Comparison of ENCODE assay signal across 8 mouse cellular contexts in genomic region chr6:5443104-5443863, GRCm38 (mm10). TPM values are rescaled to one million over a fixed set of nuclear protein-coding genes. Genes with fewer than 3 reads are reported as not detected.
A peak's percentile ranks its signal among the peaks of the same experiment; 100 is the strongest.
DNase-seq lines count a peak whose midpoint lies in the region; ATAC-seq lines count a peak whose summit lies in the region.

No protein-coding gene starts in this region.

- no peak overlapping the region for H3K4me3 ChIP-seq in midbrain, embryonic 11.5 days (ENCODE audit: low read depth, low read length)
- no peak overlapping the region for H3K4me3 ChIP-seq in midbrain, embryonic 13.5 days (replicated peaks)
- H3K4me3 ChIP-seq in embryonic facial prominence, embryonic 14.5 days (ENCODE audit: low read depth, low read length) = no peak overlapping the region

- no peak for ATAC-seq in midbrain, embryonic 11.5 days (ENCODE audit: low FRiP score)
- ATAC-seq in midbrain, embryonic 13.5 days = no peak
- peak; percentile 65 for ATAC-seq in embryonic facial prominence, embryonic 14.5 days (ENCODE audit: low read depth)

- no peaks in the 10 kb centered on the region for H3K36me3 ChIP-seq in midbrain, embryonic 11.5 days (ENCODE audit: control insufficient read depth, insufficient read depth, low read length)
- no peaks in the 10 kb centered on the region for H3K36me3 ChIP-seq in midbrain, embryonic 13.5 days
- H3K36me3 ChIP-seq in embryonic facial prominence, embryonic 14.5 days (ENCODE audit: control insufficient read depth, insufficient read depth, low read length) = no peaks in the 10 kb centered on the region

- intact Hi-C loops in heart, postnatal 14 days (cut with DNase I) = loop anchor here (10.0 kb wide), 1 partner anchor 52 kb away; the partner anchor contains the start of gene Pdk4

- H3K27me3 ChIP-seq in midbrain, embryonic 11.5 days (ENCODE audit: control insufficient read depth, insufficient read depth, low read length) = no peaks in the 10 kb centered on the region; the same call in 1 of the 2 replicates
- no peaks in the 10 kb centered on the region for H3K27me3 ChIP-seq in midbrain, embryonic 13.5 days
- H3K27me3 ChIP-seq in embryonic facial prominence, embryonic 14.5 days (replicated peaks; ENCODE audit: control insufficient read depth, insufficient read depth, low read length) = no peaks in the 10 kb centered on the region

- peak; percentile 85 for DNase-seq in midbrain, embryonic 11.5 days (ENCODE audit: low spot score, missing footprints)
- DNase-seq in embryonic facial prominence, embryonic 14.5 days (ENCODE audit: low spot score) = peak; percentile 61
- DNase-seq in heart, postnatal 14 days = peak; percentile 31 to 44
- peak; percentile 38 to 54 for DNase-seq in layer of hippocampus, postnatal 36 days
- peak; percentile 85 for DNase-seq in lung, postnatal 36 days
- DNase-seq in spleen, postnatal 10 days (ENCODE audit: low spot score in 2 of 2) = no peak
- no peak for DNase-seq in cerebellum, adult 8-10 months

- 23% methylated on average over 13 of the region's 13 CpGs for WGBS in midbrain, embryonic 11.5 days
- 21% methylated on average over 13 of the region's 13 CpGs for WGBS in midbrain, embryonic 13.5 days
- WGBS in embryonic facial prominence, embryonic 14.5 days = 21% methylated on average over 13 of the region's 13 CpGs

- peaks cover 6% of the 10 kb centered on the region; the same call in 1 of the 2 replicates for H3K4me1 ChIP-seq in midbrain, embryonic 11.5 days (ENCODE audit: control insufficient read depth, insufficient read depth, low read length)
- peaks cover 17% of the 10 kb centered on the region for H3K4me1 ChIP-seq in midbrain, embryonic 13.5 days (replicated peaks)
- peaks cover 11% of the 10 kb centered on the region; the same call in 1 of the 2 replicates for H3K4me1 ChIP-seq in embryonic facial prominence, embryonic 14.5 days (ENCODE audit: control insufficient read depth, insufficient read depth, low read length)

- no peak overlapping the region for H3K27ac ChIP-seq in midbrain, embryonic 11.5 days (ENCODE audit: low read depth, low read length)
- no peak overlapping the region for H3K27ac ChIP-seq in midbrain, embryonic 13.5 days
- no peak overlapping the region; the same call in 1 of the 2 replicates for H3K27ac ChIP-seq in embryonic facial prominence, embryonic 14.5 days (replicated peaks; ENCODE audit: low read depth, low read length)

- H3K9ac ChIP-seq in midbrain, embryonic 11.5 days (ENCODE audit: low read length) = no peak overlapping the region
- no peak overlapping the region for H3K9ac ChIP-seq in midbrain, embryonic 13.5 days (replicated peaks)
- no peak overlapping the region for H3K9ac ChIP-seq in embryonic facial prominence, embryonic 14.5 days (ENCODE audit: low read depth, low read length)

- H3K9me3 ChIP-seq in midbrain, embryonic 11.5 days (ENCODE audit: control insufficient read depth, low read length) = no peaks in the 10 kb centered on the region
- no peaks in the 10 kb centered on the region for H3K9me3 ChIP-seq in midbrain, embryonic 13.5 days
- H3K9me3 ChIP-seq in embryonic facial prominence, embryonic 14.5 days (ENCODE audit: control insufficient read depth, low read length) = no peaks in the 10 kb centered on the region

- H3K4me2 ChIP-seq in midbrain, embryonic 11.5 days = peak overlapping the region; percentile 12; the same call in 1 of the 2 replicates
- H3K4me2 ChIP-seq in midbrain, embryonic 13.5 days (replicated peaks) = no peak overlapping the region
- peak overlapping the region; percentile 13 for H3K4me2 ChIP-seq in embryonic facial prominence, embryonic 14.5 days (ENCODE audit: low read depth, low read length)

RNA-seq across cellular contexts. Expression of gene Pdk4, which starts 52.8 kb away (rescaled TPM):
- polyA plus RNA-seq in midbrain, embryonic 11.5 days (2014; fragmentation: Nextera tagmentation; extraction: Ambion mirVana) = 0.41 and 0.42 TPM in 2 replicates
- 0.78 and 0.95 TPM in 2 replicates for polyA plus RNA-seq in midbrain, embryonic 13.5 days (2015; fragmentation: Nextera tagmentation; extraction: Ambion mirVana)
- 4.2 and 5.3 TPM in 2 replicates for polyA plus RNA-seq in embryonic facial prominence, embryonic 14.5 days (2014; fragmentation: Nextera tagmentation; extraction: Ambion mirVana)
- total RNA-seq in heart, postnatal 14 days (2021) = 1,000 to 10,000 TPM in 1 of 2 experiments, 100 to 1,000 TPM in 1; 588 to 1,036 TPM
- 10 to 100 TPM; 11.3 to 14.5 TPM for total RNA-seq in layer of hippocampus, postnatal 36 days (2021)

Comparison
In these comparisons a context has a peak if more than half of its experiments do, and no peak if none do; other contexts are left out.
1. DNase-seq: peak in midbrain, embryonic 11.5 days (single experiment), embryonic facial prominence, embryonic 14.5 days (single experiment), heart, postnatal 14 days (2 of 2), layer of hippocampus, postnatal 36 days (2 of 2) and lung, postnatal 36 days (single experiment); none in spleen, postnatal 10 days (0 of 2) and cerebellum, adult 8-10 months (single experiment).